Mouse (Mus musculus) stomach, embryonic 15.5 days (tissue): ENCODE measurements around the gene Chrne. TPM values are rescaled to one million over a fixed set of nuclear protein-coding genes. Genes with fewer than 3 reads are reported as not detected.
"Not testable (repeated sequence)": the region's sequence is repeated elsewhere in the genome, so short reads cannot be mapped to it uniquely, and the experiment has no call there.

Source experiments
- ATAC-seq: fragments of 200-750 bp; cut with Nextera tagmentation; 2 replicates; pipeline ENCODE4 v1.8.0; 2017; ENCODE audit warnings: low read depth, moderate number of reproducible peaks, moderate TSS enrichment; ENCODE audit not compliant: insufficient read depth, low FRiP score
- H3K27ac ChIP-seq: fragments of 300-500 bp; sonication (generic); 2 replicates; pipeline ENCODE4 v1.5.1; 2015; ENCODE audit warnings: mild to moderate bottlenecking, inconsistent platforms
- H3K27me3 ChIP-seq: fragments of 300-500 bp; sonication (generic); replicated peaks from 2 replicates; pipeline ENCODE4 v1.6.1; 2015; ENCODE audit warnings: inconsistent platforms
- H3K36me3 ChIP-seq: fragments of 300-500 bp; sonication (generic); 2 replicates; pipeline ENCODE4 v1.6.1; 2015; ENCODE audit warnings: inconsistent platforms
- H3K4me1 ChIP-seq: fragments of 300-500 bp; sonication (generic); 2 replicates; pipeline ENCODE4 v1.6.1; 2015; ENCODE audit warnings: inconsistent platforms
- H3K4me2 ChIP-seq: fragments of 300-500 bp; sonication (generic); 2 replicates; pipeline ENCODE4 v1.6.1; 2015; ENCODE audit warnings: mild to moderate bottlenecking, inconsistent platforms
- H3K4me3 ChIP-seq: fragments of 300-500 bp; sonication (generic); replicated peaks from 2 replicates; pipeline ENCODE4 v1.5.1; 2015; ENCODE audit warnings: inconsistent platforms
- H3K9ac ChIP-seq: fragments of 300-500 bp; sonication (generic); 2 replicates; pipeline ENCODE4 v1.6.1; 2015; ENCODE audit warnings: inconsistent platforms
- H3K9me3 ChIP-seq: fragments of 300-500 bp; sonication (generic); 2 replicates; pipeline ENCODE4 v1.6.1; 2016; ENCODE audit warnings: inconsistent platforms
- WGBS: fragments of 180-500 bp; shearing (Covaris S2); methylation state at CpG from one replicate; pipeline ENCODE4 v1.1.7; 2015; 5-methylcytosine and 5-hydroxymethylcytosine counted together
- polyA plus RNA-seq: library from polyadenylated mRNA; unstranded; fragments of >200 nt; fragmentation: Nextera tagmentation; extraction: Ambion mirVana; gene quantifications from 2 replicates; pipeline ENCODE4 v1.2.1, GENCODE M21; 2015

Chrne gene
- polyA plus RNA-seq, 1 experiment from 2014 or later = not detected

- peak overlapping the region; percentile 58 for H3K27ac ChIP-seq
- no peak overlapping the region for H3K9ac ChIP-seq
- H3K9me3 ChIP-seq = no peaks in the 10 kb centered on the region
- H3K4me3 ChIP-seq = no peak overlapping the region
- no peaks in the 10 kb centered on the region for H3K27me3 ChIP-seq
- no peak overlapping the region for H3K4me2 ChIP-seq
- peaks cover 42% of the 10 kb centered on the region for H3K4me1 ChIP-seq
- ATAC-seq = no peak
- H3K36me3 ChIP-seq = no peaks in the 10 kb centered on the region
- 68% methylated on average over 9 of the region's 9 CpGs for WGBS
These were observed 39.2 kb downstream of the Chrne start for GRCm38 (mm10) chr11:70579710-70580357.

DNA sequence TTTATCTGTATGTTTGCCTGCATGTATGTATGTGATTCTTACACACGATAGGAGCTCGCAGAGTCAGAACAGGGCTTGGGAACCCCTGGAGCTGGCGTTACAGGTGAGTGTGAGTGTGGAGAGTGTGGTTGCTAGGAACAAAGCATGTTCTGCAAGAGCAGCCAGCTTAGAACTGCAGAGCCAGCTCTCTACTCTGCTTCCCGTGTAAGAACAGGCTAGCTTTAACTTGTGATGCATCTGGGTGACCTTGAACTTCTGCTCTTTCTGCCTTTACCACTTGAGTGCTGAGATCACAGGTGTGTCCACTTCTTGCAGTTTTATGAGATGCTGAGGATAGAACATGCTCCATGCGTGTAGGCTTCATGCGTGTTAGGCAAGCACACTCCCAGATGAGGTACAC, 40.1 kb downstream of the Chrne start:
- Histone ChIP-seq H3K4me2 (no peak overlapping the region), H3K27ac (peak overlapping the region; percentile 58), H3K9me3 (no peaks in the 10 kb centered on the region), H3K4me3 (no peak overlapping the region), H3K9ac (no peak overlapping the region), H3K4me1 (peaks cover 41% of the 10 kb centered on the region), H3K27me3 (no peaks in the 10 kb centered on the region), H3K36me3 (no peaks in the 10 kb centered on the region)
- ATAC-seq = no peak
- WGBS = 76% methylated on average over 6 of the region's 6 CpGs

GRCm38 (mm10) chr11:70577201-70577600, 41.8 kb downstream of the Chrne start:
- Histone ChIP-seq H3K9ac (no peak overlapping the region), H3K4me3 (no peak overlapping the region), H3K9me3 (no peaks in the 10 kb centered on the region), H3K4me2 (0 out of 2 replicates have a peak overlapping the region, but pooled peaks have one; percentile 32), H3K27ac (peak overlapping the region; percentile 58), H3K36me3 (no peaks in the 10 kb centered on the region), H3K27me3 (no peaks in the 10 kb centered on the region), H3K4me1 (peaks cover 36% of the 10 kb centered on the region)
- ATAC-seq = no peak
- 59% methylated on average over 3 of the region's 3 CpGs for WGBS

- Histone ChIP-seq H3K4me1 (peaks cover 29% of the 10 kb centered on the region), H3K36me3 (no peaks in the 10 kb centered on the region), H3K9ac (no peak overlapping the region), H3K27ac (0 out of 2 replicates have a peak overlapping the region, but pooled peaks have one; percentile 1), H3K4me3 (no peak overlapping the region), H3K9me3 (no peaks in the 10 kb centered on the region), H3K27me3 (no peaks in the 10 kb centered on the region), H3K4me2 (no peak overlapping the region)
- WGBS = 79% methylated on average over 6 of the region's 6 CpGs
- ATAC-seq = no peak
These were observed 45.1 kb downstream of the Chrne start for GRCm38 (mm10) chr11:70573872-70574271.

GRCm38 (mm10) chr11:70572348-70572902, 46.6 kb downstream of the Chrne start:
- Histone ChIP-seq H3K9me3 (no peaks in the 10 kb centered on the region), H3K36me3 (no peaks in the 10 kb centered on the region), H3K9ac (no peak overlapping the region), H3K27me3 (no peaks in the 10 kb centered on the region), H3K4me3 (no peak overlapping the region), H3K4me1 (peaks cover 15% of the 10 kb centered on the region), H3K27ac (peak overlapping the region; percentile 56; the same call in 1 of the 2 replicates), H3K4me2 (no peak overlapping the region)
- 41% methylated on average over 5 of the region's 5 CpGs for WGBS
- no peak for ATAC-seq

DNA sequence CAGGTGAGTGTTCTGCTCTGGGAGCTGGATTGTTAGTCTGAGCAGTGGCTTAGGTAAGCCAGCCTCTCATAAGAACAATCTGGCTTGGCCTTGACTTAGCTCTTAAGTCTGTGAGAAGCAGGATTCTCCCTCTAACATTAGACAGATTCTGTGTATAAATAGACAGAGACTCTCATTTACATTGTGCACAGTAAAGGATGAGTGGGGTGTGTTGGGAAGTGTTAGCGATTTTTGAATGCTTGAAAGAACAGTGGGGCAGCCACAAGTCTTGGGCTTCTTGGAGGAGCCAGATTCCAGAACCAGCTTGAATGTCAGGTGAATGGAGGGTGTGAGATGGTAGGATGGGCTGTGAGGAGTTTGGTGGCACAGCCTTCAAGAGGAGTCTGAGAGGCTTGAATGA, 47.4 kb downstream of the Chrne start:
- no peak for ATAC-seq
- 63% methylated on average over 1 of the region's 1 CpGs for WGBS
- Histone ChIP-seq H3K4me3 (no peak overlapping the region), H3K9me3 (no peaks in the 10 kb centered on the region), H3K27me3 (no peaks in the 10 kb centered on the region), H3K27ac (0 out of 2 replicates have a peak overlapping the region, but pooled peaks have one; percentile 19), H3K4me2 (no peak overlapping the region), H3K4me1 (peaks cover 14% of the 10 kb centered on the region), H3K9ac (no peak overlapping the region), H3K36me3 (no peaks in the 10 kb centered on the region)

DNA sequence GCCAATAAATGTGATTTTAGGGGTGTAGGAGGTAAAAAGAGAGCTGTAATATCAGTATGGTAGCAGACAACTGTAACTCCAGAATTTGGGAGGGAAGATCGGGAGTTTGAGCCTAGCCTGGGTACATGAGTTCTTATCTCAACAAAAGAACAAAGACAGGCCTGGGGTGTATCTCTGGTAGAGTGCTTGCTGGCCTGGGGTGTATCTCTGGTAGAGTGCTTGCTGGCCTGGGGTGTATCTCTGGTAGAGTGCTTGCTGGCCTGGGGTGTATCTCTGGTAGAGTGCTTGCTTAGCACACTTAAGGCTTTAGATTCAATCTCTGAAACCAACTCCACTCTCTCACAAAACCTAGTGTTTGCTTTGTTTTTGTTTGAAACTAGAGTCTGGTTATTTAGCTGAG, 48.4 kb downstream of the Chrne start:
- 80% methylated on average over 1 of the region's 1 CpGs for WGBS
- not testable (repeated sequence) for H3K27ac ChIP-seq, H3K27me3 ChIP-seq

GRCm38 (mm10) chr11:70566586-70566985, 52.4 kb downstream of the Chrne start:
- no peak overlapping the region for H3K4me2 ChIP-seq
- H3K4me3 ChIP-seq = no peak overlapping the region
- H3K9ac ChIP-seq = no peak overlapping the region
- H3K27me3 ChIP-seq = no peaks in the 10 kb centered on the region
- no peaks in the 10 kb centered on the region for H3K9me3 ChIP-seq
- H3K4me1 ChIP-seq = peaks cover 20% of the 10 kb centered on the region
- 63% methylated on average over 7 of the region's 7 CpGs for WGBS
- H3K27ac ChIP-seq = no peak overlapping the region
- H3K36me3 ChIP-seq = no peaks in the 10 kb centered on the region
- ATAC-seq = no peak

More for the DNA sequence above, 48.4 kb downstream of the Chrne start:
- H3K4me3 ChIP-seq, H3K9ac ChIP-seq, H3K9me3 ChIP-seq, H3K36me3 ChIP-seq, ATAC-seq, H3K4me2 ChIP-seq: not testable (repeated sequence)
- H3K4me1 ChIP-seq = peaks cover 11% of the 10 kb centered on the region

Other genes starting within 250 kb of the Chrne start
- gene Pelp1, start 209.2 kb downstream of the Chrne start, polyA plus RNA-seq = 31.5 and 33.8 TPM in 2 replicates
- 15.0 and 19.4 TPM in 2 replicates for gene Arrb2, start 186.6 kb downstream of the Chrne start, polyA plus RNA-seq
- 36.1 and 40.6 TPM in 2 replicates for gene Med11, start 167.3 kb downstream of the Chrne start, polyA plus RNA-seq
- 0.73 and 0.75 TPM in 2 replicates for gene Zmynd15, start 159.8 kb downstream of the Chrne start, polyA plus RNA-seq
- 7.3 and 8.8 TPM in 2 replicates for gene Cxcl16, start 159.2 kb downstream of the Chrne start, polyA plus RNA-seq
- gene Tm4sf5, start 114.0 kb downstream of the Chrne start, polyA plus RNA-seq = 65.0 and 71.2 TPM in 2 replicates
- gene Vmo1, start 104.6 kb downstream of the Chrne start, polyA plus RNA-seq = 0.62 TPM in 1 of 2 replicates, not detected in the other
- gene Gltpd2, start 100.0 kb downstream of the Chrne start, polyA plus RNA-seq = 2.1 and 3.3 TPM in 2 replicates
- 689 and 690 TPM in 2 replicates for gene Psmb6, start 93.8 kb downstream of the Chrne start, polyA plus RNA-seq
- not detected in 2 replicates for gene Gm40193, start 86.3 kb downstream of the Chrne start, polyA plus RNA-seq
- gene Pld2, start 79.2 kb downstream of the Chrne start, polyA plus RNA-seq = 12.9 and 13.7 TPM in 2 replicates
- gene Mink1, start 56.3 kb downstream of the Chrne start, polyA plus RNA-seq = 14.9 and 15.9 TPM in 2 replicates
- 0.23 TPM in 1 of 2 replicates, not detected in the other for gene 4930544D05Rik, start 3.4 kb downstream of the Chrne start, polyA plus RNA-seq
- gene Gp1ba, start 19.9 kb upstream of the Chrne start, polyA plus RNA-seq = 0.09 and 0.19 TPM in 2 replicates
- 97.2 and 108 TPM in 2 replicates for gene Rnf167, start 28.0 kb upstream of the Chrne start, polyA plus RNA-seq
- 150 and 151 TPM in 2 replicates for gene Slc25a11, start 28.3 kb upstream of the Chrne start, polyA plus RNA-seq
- gene Pfn1, start 35.4 kb upstream of the Chrne start, polyA plus RNA-seq = 1,701 and 2,042 TPM in 2 replicates
- 13.9 and 16.6 TPM in 2 replicates for gene Eno3, start 38.0 kb upstream of the Chrne start, polyA plus RNA-seq
- gene Spag7, start 50.2 kb upstream of the Chrne start, polyA plus RNA-seq = 152 and 156 TPM in 2 replicates
- gene Camta2, start 68.9 kb upstream of the Chrne start, polyA plus RNA-seq = 13.0 and 15.5 TPM in 2 replicates
- 1.1 and 1.4 TPM in 2 replicates for gene Inca1, start 80.9 kb upstream of the Chrne start, polyA plus RNA-seq
- 4.2 and 4.6 TPM in 2 replicates for gene Kif1c, start 81.3 kb upstream of the Chrne start, polyA plus RNA-seq
- gene Zfp3, start 145.0 kb upstream of the Chrne start, polyA plus RNA-seq = 5.5 and 6.9 TPM in 2 replicates
- 0.35 and 0.61 TPM in 2 replicates for gene Scimp, start 193.4 kb upstream of the Chrne start, polyA plus RNA-seq
- 36.8 and 41.1 TPM in 2 replicates for gene Rabep1, start 225.6 kb upstream of the Chrne start, polyA plus RNA-seq